Mouse (Mus musculus) gastrocnemius, postnatal 36 days (tissue): ENCODE results near the gene Lifr. TPM values are rescaled to one million over a fixed set of nuclear protein-coding genes. Genes with fewer than 3 reads are reported as not detected.

Source experiments
- DNase-seq, 2 experiments: peaks; one replicate each; pipeline ENCODE4 v3.0.0; 2022
- intact Hi-C: fragments of 180-260 bp; cut with DNase I; formaldehyde crosslinking; loops from one replicate; pipeline ENCODE4 v1.15.1; 2025
- total RNA-seq, 2 experiments: library from RNA; stranded (reverse); gene quantifications; 2 replicates each; pipeline ENCODE4 v1.2.3; 2021

Gene Lifr
- total RNA-seq, 2 experiments from 2014 or later = 44.2 to 56.9 TPM

- no peak for DNase-seq
- intact Hi-C loops = no loop called here
Measured at GRCm38 (mm10) chr15:7079631-7080337, 10.6 kb upstream of the Lifr start.

- no peak for DNase-seq
Measured at GRCm38 (mm10) chr15:7080916-7081626, 9.3 kb upstream of the Lifr start.

DNA sequence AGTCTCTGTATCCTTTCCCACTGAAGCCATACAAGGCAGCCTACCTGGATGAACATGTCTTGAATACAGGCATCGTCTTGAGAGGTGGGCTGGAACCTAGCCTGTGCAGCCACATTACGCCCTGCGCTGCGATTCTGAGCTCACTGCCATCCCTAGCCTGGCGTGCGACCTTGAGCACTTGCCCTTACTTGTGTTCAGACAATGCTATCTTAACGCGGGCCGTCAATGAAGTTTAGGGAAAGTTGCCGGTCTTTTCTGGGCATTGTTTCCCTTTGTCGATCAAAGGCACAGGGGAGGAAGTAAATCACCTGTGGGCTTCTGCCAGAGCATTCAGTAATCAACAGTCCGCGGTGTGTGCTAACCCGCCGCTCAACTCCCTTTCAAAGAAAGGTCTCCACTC, 8.6 kb upstream of the Lifr start:
- intact Hi-C loops = no loop called here
- DNase-seq = no peak

More at GRCm38 (mm10) chr15:7080916-7081626, 9.3 kb upstream of the Lifr start:
- intact Hi-C loops = no loop called here

GRCm38 (mm10) chr15:7082901-7083300, 7.5 kb upstream of the Lifr start:
- intact Hi-C loops = no loop called here
- DNase-seq = no peak

GRCm38 (mm10) chr15:7084780-7085497, 5.5 kb upstream of the Lifr start:
- intact Hi-C loops = loop anchor here (5.0 kb wide), 1 partner anchor 42 kb away; no protein-coding TSS in a partner anchor

GRCm38 (mm10) chr15:7088691-7089090, 1.7 kb upstream of the Lifr start:
- no peak for DNase-seq
- intact Hi-C loops = loop anchor here (5.0 kb wide), 1 partner anchor 39 kb away; no protein-coding TSS in a partner anchor

More at GRCm38 (mm10) chr15:7084780-7085497, 5.5 kb upstream of the Lifr start:
- no peak for DNase-seq

GRCm38 (mm10) chr15:7092321-7092720, 1.9 kb downstream of the Lifr start:
- DNase-seq = no peak
- intact Hi-C loops = no loop called here

- DNase-seq = no peak
- intact Hi-C loops = no loop called here
Measured at GRCm38 (mm10) chr15:7099406-7099805, 9.0 kb downstream of the Lifr start.

DNA sequence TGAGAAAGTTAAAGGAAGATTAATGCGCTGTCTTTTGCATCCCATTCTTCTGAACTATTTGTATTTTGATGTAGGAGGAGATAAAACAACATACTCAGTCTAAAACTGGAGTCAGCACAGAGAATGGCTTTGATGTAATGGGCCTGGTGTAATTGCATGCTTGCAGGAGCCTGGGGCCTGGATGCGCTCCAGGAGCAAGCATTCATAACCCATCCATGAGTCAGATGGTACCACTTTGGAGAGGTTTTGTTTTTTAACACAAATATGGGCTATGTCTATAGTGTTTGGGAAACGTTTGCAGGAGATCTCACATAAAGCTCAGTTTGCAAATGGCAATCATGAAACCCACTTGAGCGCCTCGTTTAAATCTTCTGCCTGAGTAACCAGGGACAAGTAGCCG, 9.8 kb downstream of the Lifr start:
- intact Hi-C loops = no loop called here
- DNase-seq = no peak

- intact Hi-C loops = no loop called here
- DNase-seq = no peak
Measured at GRCm38 (mm10) chr15:7103051-7103450, 12.6 kb downstream of the Lifr start.

DNA sequence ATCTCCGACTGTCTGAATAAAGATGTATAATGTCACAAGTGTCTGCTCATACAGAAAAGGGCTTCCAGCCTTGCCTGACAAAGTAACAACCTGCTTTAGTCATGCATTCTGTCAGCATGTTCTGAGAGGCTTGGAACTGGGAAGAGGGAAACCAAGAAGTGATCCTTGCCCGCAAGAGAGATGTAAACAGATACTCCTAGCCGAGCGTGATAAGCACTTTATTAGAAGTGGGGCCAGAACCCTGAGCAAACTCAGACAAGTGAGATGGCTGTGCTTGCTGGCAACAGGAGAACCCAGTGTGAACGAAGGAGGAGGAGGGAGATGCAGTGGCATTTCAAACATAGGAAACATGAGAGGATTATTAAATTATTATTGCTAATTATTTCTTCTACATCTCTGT, 14.8 kb downstream of the Lifr start:
- intact Hi-C loops = no loop called here
- no peak for DNase-seq

- intact Hi-C loops = no loop called here
- no peak for DNase-seq
Measured at GRCm38 (mm10) chr15:7108160-7108559, 17.7 kb downstream of the Lifr start.

DNA sequence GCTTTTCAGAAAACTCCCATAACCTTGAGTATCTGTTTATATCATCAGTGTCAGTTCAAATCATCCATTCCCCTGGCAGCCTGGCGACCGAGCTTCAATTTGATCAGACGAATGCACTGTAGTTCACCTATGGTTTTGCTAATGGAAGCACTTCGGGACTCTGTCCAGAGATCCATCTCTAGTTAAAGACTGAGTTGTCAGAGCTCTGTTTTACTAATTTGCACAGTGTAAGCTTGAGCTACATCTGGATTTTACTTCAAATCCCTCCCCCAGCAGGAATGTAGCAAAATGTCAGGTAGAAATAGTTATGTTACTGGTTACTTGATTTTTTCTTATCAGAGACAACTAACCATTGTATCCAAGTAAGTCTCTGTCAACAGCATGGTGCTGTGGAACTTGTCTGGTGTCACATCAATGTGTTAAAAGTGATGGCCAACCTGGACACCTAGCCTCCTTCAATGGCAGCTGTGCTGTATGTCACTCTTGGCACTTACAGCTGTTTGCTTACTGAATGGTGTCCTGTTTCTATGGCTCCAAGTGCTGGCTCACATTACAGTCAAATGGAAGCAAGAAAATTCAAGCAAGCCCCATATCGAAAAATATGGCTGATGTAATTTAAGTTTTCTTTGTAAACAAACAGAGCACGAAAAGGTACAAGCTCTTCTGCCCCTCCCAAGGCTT, 22.0 kb downstream of the Lifr start:
- intact Hi-C loops = no loop called here
- no peak for DNase-seq

- intact Hi-C loops = no loop called here
- DNase-seq = no peak
Measured at GRCm38 (mm10) chr15:7113906-7114305, 23.5 kb downstream of the Lifr start.

DNA sequence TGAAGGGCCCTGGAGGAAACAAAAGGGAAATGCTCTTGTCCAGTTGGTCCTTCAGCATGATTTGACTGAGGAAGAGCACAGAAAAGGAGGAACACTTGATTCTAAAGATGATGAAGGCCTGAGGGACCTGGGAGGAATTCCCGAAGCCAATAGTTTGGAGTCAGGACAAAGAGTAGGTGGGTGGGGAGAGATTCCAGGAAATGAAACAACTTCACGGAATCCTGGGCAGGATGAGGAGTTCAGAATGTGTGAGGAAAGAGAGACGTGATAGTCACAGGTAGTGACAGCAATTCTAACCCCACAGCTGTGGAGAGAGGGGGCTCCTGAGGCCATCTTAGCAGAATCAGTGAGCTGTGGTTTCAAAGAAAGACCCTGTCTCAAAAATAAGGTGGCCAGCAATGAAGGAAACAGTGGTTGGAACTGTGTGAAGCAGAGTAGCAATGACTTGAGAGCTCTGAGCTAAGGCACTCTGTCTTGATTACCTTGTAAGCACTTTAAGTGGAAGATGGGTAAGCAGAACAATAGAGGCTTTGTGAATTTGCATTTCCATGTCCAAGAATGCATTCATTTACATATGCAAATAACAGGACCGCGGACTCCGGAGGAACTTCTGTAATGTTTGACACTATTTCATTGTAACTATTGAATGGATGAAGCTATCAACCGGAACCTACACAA, 25.1 kb downstream of the Lifr start:
- intact Hi-C loops = no loop called here

GRCm38 (mm10) chr15:7116216-7116615, 25.8 kb downstream of the Lifr start:
- DNase-seq = no peak
- intact Hi-C loops = no loop called here

More for the DNA sequence above, 25.1 kb downstream of the Lifr start:
- DNase-seq = no peak

- intact Hi-C loops = no loop called here
Measured at GRCm38 (mm10) chr15:7116699-7117098, 26.3 kb downstream of the Lifr start.

DNA sequence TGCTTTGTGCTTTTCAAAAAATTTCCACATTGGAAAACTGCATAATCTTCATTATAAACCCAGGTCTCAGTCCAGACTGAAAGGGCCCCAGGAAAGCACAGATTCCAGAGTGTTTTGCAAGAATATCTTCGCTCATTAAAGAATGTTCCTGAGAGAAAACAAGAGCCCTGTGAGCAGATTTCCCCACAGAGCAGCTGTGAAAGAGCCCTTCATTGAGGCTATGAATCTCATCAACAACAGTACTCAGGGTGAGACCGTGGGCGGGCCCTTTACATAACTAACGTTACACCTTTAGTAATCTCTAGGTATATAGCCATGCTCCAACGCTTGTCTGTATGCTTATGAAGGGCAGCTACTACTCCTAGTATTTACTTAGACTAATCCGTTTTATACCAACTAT, 27.5 kb downstream of the Lifr start:
- no peak for DNase-seq
- intact Hi-C loops = no loop called here

More at GRCm38 (mm10) chr15:7116699-7117098, 26.3 kb downstream of the Lifr start:
- no peak for DNase-seq

GRCm38 (mm10) chr15:7118849-7119248, 28.4 kb downstream of the Lifr start:
- intact Hi-C loops = no loop called here
- no peak for DNase-seq

GRCm38 (mm10) chr15:7119930-7120512, 29.6 kb downstream of the Lifr start:
- no peak for DNase-seq
- intact Hi-C loops = no loop called here
